Mouse (Mus musculus) lung, postnatal 0 days (tissue): ENCODE measurements around the gene Tm4sf1. TPM values are rescaled to one million over a fixed set of nuclear protein-coding genes. Genes with fewer than 3 reads are reported as not detected.

Source experiments
- ATAC-seq: fragments of 200-750 bp; cut with Nextera tagmentation; 2 replicates; pipeline ENCODE4 v1.8.0; 2017; ENCODE audit warnings: moderate library complexity
- DNase-seq: peaks from one replicate; pipeline ENCODE4 v3.0.0-alpha.2; 2016; ENCODE audit warnings: low spot score
- H3K27ac ChIP-seq: fragments of 300-500 bp; sonication (generic); 2 replicates; pipeline ENCODE4 v1.5.1; 2014; ENCODE audit warnings: antibody characterized with exemption, mild to moderate bottlenecking, low read length, mixed read lengths
- H3K27me3 ChIP-seq: fragments of 300-500 bp; sonication (generic); replicated peaks from 2 replicates; pipeline ENCODE4 v1.6.1; 2014; ENCODE audit warnings: low read length, mixed read lengths; ENCODE audit not compliant: insufficient read depth
- H3K36me3 ChIP-seq: fragments of 300-500 bp; sonication (generic); 2 replicates; pipeline ENCODE4 v1.6.1; 2014; ENCODE audit warnings: low read length, mixed read lengths; ENCODE audit not compliant: insufficient read depth
- H3K4me1 ChIP-seq: fragments of 300-500 bp; sonication (generic); 2 replicates; pipeline ENCODE4 v1.6.1; 2014; ENCODE audit warnings: antibody characterized with exemption, low read depth, low read length, mixed read lengths; ENCODE audit not compliant: insufficient read depth
- H3K4me2 ChIP-seq: fragments of 300-500 bp; sonication (generic); replicated peaks from 2 replicates; pipeline ENCODE4 v1.6.1; 2014; ENCODE audit warnings: low read depth, mild to moderate bottlenecking, low read length, moderate library complexity, mixed read lengths
- H3K4me3 ChIP-seq: fragments of 300-500 bp; sonication (generic); 2 replicates; pipeline ENCODE4 v1.5.1; 2014; ENCODE audit warnings: low read depth, low read length
- H3K9ac ChIP-seq: fragments of 300-500 bp; sonication (generic); replicated peaks from 2 replicates; pipeline ENCODE4 v1.6.1; 2014; ENCODE audit warnings: low read depth, mild to moderate bottlenecking
- H3K9me3 ChIP-seq: fragments of 300-500 bp; sonication (generic); 2 replicates; pipeline ENCODE4 v1.6.1; 2016; ENCODE audit warnings: low read length, mixed read lengths
- CTCF ChIP-seq: IDR thresholded peaks from 2 replicates; pipeline ENCODE4 v1.5.1; 2016; ENCODE audit warnings: antibody characterized with exemption, mild to moderate bottlenecking
- EP300 ChIP-seq: IDR thresholded peaks from 2 replicates; pipeline ENCODE4 v1.6.1; 2016; ENCODE audit warnings: antibody characterized with exemption, mild to moderate bottlenecking, control low read depth
- WGBS: fragments of 180-500 bp; shearing (Covaris S2); extraction: QIAGEN DNeasy Blood & Tissue Kit; methylation state at CpG from one replicate; pipeline ENCODE4 v1.1.7; 2014; 5-methylcytosine and 5-hydroxymethylcytosine counted together
- polyA plus RNA-seq: library from polyadenylated mRNA; unstranded; fragments of >200 nt; fragmentation: Nextera tagmentation; extraction: Ambion mirVana; gene quantifications from 2 replicates; pipeline ENCODE4 v1.2.1, GENCODE M21; 2015

The Tm4sf1 gene
- polyA plus RNA-seq, 1 experiment from 2014 or later: 517 TPM

GRCm38 (mm10) chr3:57327941-57328340 lies 26.2 kb upstream of the Tm4sf1 start:
- 61% methylated on average over 2 of the region's 6 CpGs for WGBS
- no peak overlapping the region for H3K4me3 ChIP-seq
- no peak for DNase-seq
- H3K27ac ChIP-seq: no peak overlapping the region
- H3K4me2 ChIP-seq: no peak overlapping the region
- TF ChIP-seq EP300: no peak
- peak; percentile 56 for TF ChIP-seq CTCF
- no peak for ATAC-seq
- no peaks in the 10 kb centered on the region for H3K27me3 ChIP-seq
- H3K9ac ChIP-seq: no peak overlapping the region
- no peaks in the 10 kb centered on the region for H3K36me3 ChIP-seq
- H3K9me3 ChIP-seq: no peaks in the 10 kb centered on the region
- no peaks in the 10 kb centered on the region for H3K4me1 ChIP-seq

DNA sequence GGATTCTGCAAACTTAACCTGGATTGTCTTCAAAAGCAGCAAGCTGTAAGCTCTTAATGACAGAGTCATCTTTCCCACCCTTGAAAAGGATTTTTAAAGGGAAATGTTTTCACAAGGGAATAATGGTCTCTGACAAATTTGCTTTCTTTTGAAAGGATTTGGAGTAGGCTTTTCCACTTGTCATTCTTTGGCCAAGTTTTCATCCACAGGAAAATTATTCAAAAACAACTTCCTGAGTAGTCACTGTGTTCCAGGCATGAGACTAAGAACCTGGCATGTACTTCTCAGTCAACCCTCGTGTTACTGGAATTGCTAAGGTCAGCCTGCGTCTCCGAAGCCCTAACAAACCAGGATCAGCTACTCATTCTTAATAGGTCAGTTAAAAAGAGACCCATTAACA lies 5.3 kb upstream of the Tm4sf1 start:
- TF ChIP-seq EP300 (no peak), CTCF (no peak)
- H3K27me3 ChIP-seq: no peaks in the 10 kb centered on the region
- H3K27ac ChIP-seq: no peak overlapping the region
- H3K36me3 ChIP-seq: no peaks in the 10 kb centered on the region
- no peaks in the 10 kb centered on the region for H3K9me3 ChIP-seq
- H3K9ac ChIP-seq: no peak overlapping the region
- no peak for ATAC-seq
- no peak overlapping the region for H3K4me3 ChIP-seq
- no peak for DNase-seq
- 54% methylated on average over 3 of the region's 3 CpGs for WGBS
- no peak overlapping the region for H3K4me2 ChIP-seq
- no peaks in the 10 kb centered on the region for H3K4me1 ChIP-seq

DNA sequence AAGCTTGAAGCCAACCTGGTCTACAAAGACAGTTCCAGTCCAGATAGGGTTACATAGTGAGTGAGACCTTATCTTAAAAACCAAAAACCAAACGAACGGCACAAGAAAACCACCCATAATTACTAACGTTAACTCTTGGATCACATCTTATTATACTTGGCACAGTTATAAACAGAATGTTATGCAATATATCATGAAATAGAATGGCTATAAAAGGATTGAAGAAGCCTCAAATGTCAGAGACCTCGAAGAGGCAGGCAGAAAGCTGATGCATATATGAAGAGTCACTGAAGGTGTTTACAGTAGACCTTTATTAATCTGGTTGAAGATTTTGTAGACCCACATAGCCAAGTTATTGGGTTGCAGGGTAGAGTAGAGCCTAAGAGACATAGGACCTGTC lies 3.8 kb upstream of the Tm4sf1 start:
- TF ChIP-seq CTCF (no peak), EP300 (no peak)
- Histone ChIP-seq H3K27ac (no peak overlapping the region), H3K4me3 (no peak overlapping the region), H3K27me3 (no peaks in the 10 kb centered on the region), H3K9ac (no peak overlapping the region), H3K4me2 (no peak overlapping the region), H3K36me3 (no peaks in the 10 kb centered on the region), H3K4me1 (no peaks in the 10 kb centered on the region), H3K9me3 (no peaks in the 10 kb centered on the region)
- DNase-seq (no peak), ATAC-seq (no peak)
- 42% methylated on average over 4 of the region's 4 CpGs for WGBS

GRCm38 (mm10) chr3:57304484-57304883 lies 2.7 kb upstream of the Tm4sf1 start:
- Histone ChIP-seq H3K27ac (no peak overlapping the region), H3K36me3 (no peaks in the 10 kb centered on the region), H3K4me2 (no peak overlapping the region), H3K9ac (no peak overlapping the region), H3K4me3 (no peak overlapping the region), H3K27me3 (no peaks in the 10 kb centered on the region), H3K9me3 (no peaks in the 10 kb centered on the region), H3K4me1 (no peaks in the 10 kb centered on the region)
- DNase-seq (peak; percentile 40), ATAC-seq (no peak)
- WGBS: 60% methylated on average over 5 of the region's 5 CpGs
- TF ChIP-seq EP300: 0 out of 2 replicates have a peak, but pooled peaks have one; percentile 39
- TF ChIP-seq CTCF: no peak

- H3K4me1 ChIP-seq: no peaks in the 10 kb centered on the region
- DNase-seq (no peak), ATAC-seq (peak; percentile 55; the same call in 1 of the 2 replicates)
- no peaks in the 10 kb centered on the region for H3K36me3 ChIP-seq
- 44% methylated on average over 4 of the region's 4 CpGs for WGBS
- H3K4me3 ChIP-seq: no peak overlapping the region
- H3K9me3 ChIP-seq: no peaks in the 10 kb centered on the region
- no peak overlapping the region for H3K9ac ChIP-seq
- H3K27ac ChIP-seq: no peak overlapping the region
- no peaks in the 10 kb centered on the region for H3K27me3 ChIP-seq
- no peak overlapping the region for H3K4me2 ChIP-seq
- TF ChIP-seq CTCF: no peak
Measured at GRCm38 (mm10) chr3:57304050-57304449, 2.3 kb upstream of the Tm4sf1 start.

GRCm38 (mm10) chr3:57303486-57303885 lies 1.7 kb upstream of the Tm4sf1 start:
- ATAC-seq (no peak), DNase-seq (no peak)
- TF ChIP-seq EP300 (no peak), CTCF (no peak)
- H3K27ac ChIP-seq: no peak overlapping the region
- H3K36me3 ChIP-seq: no peaks in the 10 kb centered on the region
- H3K4me2 ChIP-seq: no peak overlapping the region
- no peak overlapping the region for H3K9ac ChIP-seq
- H3K9me3 ChIP-seq: no peaks in the 10 kb centered on the region
- 71% methylated on average over 3 of the region's 3 CpGs for WGBS
- H3K27me3 ChIP-seq: no peaks in the 10 kb centered on the region
- no peaks in the 10 kb centered on the region for H3K4me1 ChIP-seq
- H3K4me3 ChIP-seq: no peak overlapping the region

- ATAC-seq: no peak
- DNase-seq: no peak
- Histone ChIP-seq H3K27me3 (no peaks in the 10 kb centered on the region), H3K9me3 (no peaks in the 10 kb centered on the region), H3K27ac (no peak overlapping the region), H3K4me1 (no peaks in the 10 kb centered on the region), H3K36me3 (no peaks in the 10 kb centered on the region), H3K9ac (no peak overlapping the region), H3K4me3 (no peak overlapping the region), H3K4me2 (no peak overlapping the region)
- TF ChIP-seq CTCF: no peak
- 52% methylated on average over 2 of the region's 2 CpGs for WGBS
Measured at GRCm38 (mm10) chr3:57302886-57303285, 1.1 kb upstream of the Tm4sf1 start.
